Mouse (Mus musculus) lung, postnatal 0 days (tissue): ENCODE measurements around the gene Prm1.

ENCODE experiments used
- CTCF ChIP-seq: IDR thresholded peaks from 2 replicates; pipeline ENCODE4 v1.5.1; 2016; ENCODE audit warnings: antibody characterized with exemption, mild to moderate bottlenecking
- EP300 ChIP-seq: IDR thresholded peaks from 2 replicates; pipeline ENCODE4 v1.6.1; 2016; ENCODE audit warnings: antibody characterized with exemption, mild to moderate bottlenecking, control low read depth

- TF ChIP-seq EP300: no peak
- TF ChIP-seq CTCF: no peak
These were observed 29.4 kb upstream of the Prm1 start, which contains the start of gene Rmi2 for GRCm38 (mm10) chr16:10834911-10835587.
